Mouse (Mus musculus) midbrain, embryonic 15.5 days (tissue): ENCODE measurements around the gene Camta1. TPM values are rescaled to one million over a fixed set of nuclear protein-coding genes. Genes with fewer than 3 reads are reported as not detected.

ENCODE experiments used
- ATAC-seq: fragments of 200-750 bp; cut with Nextera tagmentation; replicated peaks from 2 replicates; pipeline ENCODE4 v1.8.0; 2017; ENCODE audit warnings: moderate TSS enrichment
- H3K27ac ChIP-seq: fragments of 300-500 bp; sonication (generic); 2 replicates; pipeline ENCODE4 v1.5.1; 2015; ENCODE audit warnings: mild to moderate bottlenecking, inconsistent platforms
- H3K27me3 ChIP-seq: fragments of 300-500 bp; sonication (generic); replicated peaks from 2 replicates; pipeline ENCODE4 v1.6.1; 2015; ENCODE audit warnings: inconsistent platforms
- H3K36me3 ChIP-seq: fragments of 300-500 bp; sonication (generic); replicated peaks from 2 replicates; pipeline ENCODE4 v1.6.1; 2015; ENCODE audit warnings: inconsistent platforms
- H3K4me1 ChIP-seq: fragments of 300-500 bp; sonication (generic); 2 replicates; pipeline ENCODE4 v1.6.1; 2015; ENCODE audit warnings: inconsistent platforms
- H3K4me2 ChIP-seq: fragments of 300-500 bp; sonication (generic); 2 replicates; pipeline ENCODE4 v1.6.1; 2015; ENCODE audit warnings: inconsistent platforms, mild to moderate bottlenecking, moderate library complexity
- H3K4me3 ChIP-seq: fragments of 300-500 bp; sonication (generic); 2 replicates; pipeline ENCODE4 v1.5.1; 2015; ENCODE audit warnings: mild to moderate bottlenecking, inconsistent platforms
- H3K9ac ChIP-seq: fragments of 300-500 bp; sonication (generic); 2 replicates; pipeline ENCODE4 v1.6.1; 2015; ENCODE audit warnings: mild to moderate bottlenecking, inconsistent platforms
- H3K9me3 ChIP-seq: fragments of 300-500 bp; sonication (generic); 2 replicates; pipeline ENCODE4 v1.6.1; 2016; ENCODE audit warnings: inconsistent platforms
- WGBS: fragments of 180-500 bp; shearing (Covaris S2); methylation state at CpG from one replicate; pipeline ENCODE4 v1.1.7; 2015; ENCODE audit warnings: mixed read lengths; 5-methylcytosine and 5-hydroxymethylcytosine counted together
- polyA plus RNA-seq: library from polyadenylated mRNA; unstranded; fragments of >200 nt; fragmentation: Nextera tagmentation; extraction: Ambion mirVana; gene quantifications from 2 replicates; pipeline ENCODE4 v1.2.1, GENCODE M21; 2015

The Camta1 gene
- polyA plus RNA-seq, 1 experiment from 2014 or later = 156 TPM

- Histone ChIP-seq H3K9me3 (no peaks in the 10 kb centered on the region), H3K4me3 (no peak overlapping the region), H3K36me3 (no peaks in the 10 kb centered on the region), H3K4me1 (peaks cover 19% of the 10 kb centered on the region), H3K9ac (no peak overlapping the region), H3K4me2 (no peak overlapping the region), H3K27me3 (peaks cover 4% of the 10 kb centered on the region; the same call in 1 of the 2 replicates), H3K27ac (0 out of 2 replicates have a peak overlapping the region, but pooled peaks have one; percentile 3)
- 0 out of 2 replicates have a peak, but pooled peaks have one; percentile 6 for ATAC-seq
- 62% methylated on average over 3 of the region's 3 CpGs for WGBS
Measured at GRCm38 (mm10) chr4:151171117-151171516, 690.6 kb downstream of the Camta1 start.

GRCm38 (mm10) chr4:151170658-151171057, 691.0 kb downstream of the Camta1 start:
- no peaks in the 10 kb centered on the region for H3K9me3 ChIP-seq
- peaks cover 4% of the 10 kb centered on the region; the same call in 1 of the 2 replicates for H3K27me3 ChIP-seq
- 0 out of 2 replicates have a peak overlapping the region, but pooled peaks have one; percentile 14 for H3K27ac ChIP-seq
- 53% methylated on average over 18 of the region's 18 CpGs for WGBS
- peaks cover 23% of the 10 kb centered on the region for H3K4me1 ChIP-seq
- H3K9ac ChIP-seq = no peak overlapping the region
- no peak overlapping the region for H3K4me2 ChIP-seq
- no peak overlapping the region for H3K4me3 ChIP-seq
- no peaks in the 10 kb centered on the region for H3K36me3 ChIP-seq
- 0 out of 2 replicates have a peak, but pooled peaks have one; percentile 32 for ATAC-seq

GRCm38 (mm10) chr4:151166969-151167368, 694.7 kb downstream of the Camta1 start:
- Histone ChIP-seq H3K9me3 (no peaks in the 10 kb centered on the region), H3K36me3 (no peaks in the 10 kb centered on the region), H3K4me1 (peaks cover 32% of the 10 kb centered on the region), H3K27ac (no peak overlapping the region), H3K27me3 (peaks cover 16% of the 10 kb centered on the region), H3K4me3 (no peak overlapping the region), H3K4me2 (no peak overlapping the region), H3K9ac (no peak overlapping the region)
- no peak for ATAC-seq
- 88% methylated on average over 6 of the region's 6 CpGs for WGBS

GRCm38 (mm10) chr4:151165539-151165938, 696.1 kb downstream of the Camta1 start:
- Histone ChIP-seq H3K27me3 (peaks cover 22% of the 10 kb centered on the region), H3K4me3 (no peak overlapping the region), H3K4me1 (peaks cover 21% of the 10 kb centered on the region), H3K9ac (no peak overlapping the region), H3K27ac (peak overlapping the region; percentile 43), H3K36me3 (no peaks in the 10 kb centered on the region), H3K9me3 (no peaks in the 10 kb centered on the region), H3K4me2 (no peak overlapping the region)
- peak; percentile 67 for ATAC-seq
- 10% methylated on average over 10 of the region's 10 CpGs for WGBS

GRCm38 (mm10) chr4:151164309-151164708, 697.4 kb downstream of the Camta1 start:
- Histone ChIP-seq H3K27ac (no peak overlapping the region), H3K4me2 (no peak overlapping the region), H3K4me1 (peaks cover 15% of the 10 kb centered on the region), H3K9me3 (no peaks in the 10 kb centered on the region), H3K36me3 (no peaks in the 10 kb centered on the region), H3K27me3 (peaks cover 22% of the 10 kb centered on the region), H3K9ac (no peak overlapping the region), H3K4me3 (no peak overlapping the region)
- no peak for ATAC-seq
- 85% methylated on average over 1 of the region's 1 CpGs for WGBS

GRCm38 (mm10) chr4:151161869-151162268, 699.8 kb downstream of the Camta1 start:
- ATAC-seq = no peak
- peaks cover 15% of the 10 kb centered on the region for H3K4me1 ChIP-seq
- peaks cover 28% of the 10 kb centered on the region; the same call in 1 of the 2 replicates for H3K27me3 ChIP-seq
- H3K9me3 ChIP-seq = no peaks in the 10 kb centered on the region
- H3K9ac ChIP-seq = no peak overlapping the region
- no peaks in the 10 kb centered on the region for H3K36me3 ChIP-seq
- H3K4me3 ChIP-seq = no peak overlapping the region
- H3K4me2 ChIP-seq = no peak overlapping the region
- 45% methylated on average over 6 of the region's 6 CpGs for WGBS
- H3K27ac ChIP-seq = no peak overlapping the region

- Histone ChIP-seq H3K9ac (no peak overlapping the region), H3K27me3 (peaks cover 36% of the 10 kb centered on the region), H3K36me3 (no peaks in the 10 kb centered on the region), H3K4me3 (no peak overlapping the region), H3K27ac (no peak overlapping the region), H3K4me1 (peaks cover 12% of the 10 kb centered on the region), H3K4me2 (no peak overlapping the region), H3K9me3 (no peaks in the 10 kb centered on the region)
- no peak for ATAC-seq
- 74% methylated on average over 4 of the region's 4 CpGs for WGBS
Measured at GRCm38 (mm10) chr4:151160932-151161331, 700.7 kb downstream of the Camta1 start.

GRCm38 (mm10) chr4:151160476-151160875, 701.2 kb downstream of the Camta1 start:
- 71% methylated on average over 8 of the region's 8 CpGs for WGBS
- H3K36me3 ChIP-seq = no peaks in the 10 kb centered on the region
- H3K4me1 ChIP-seq = peaks cover 7% of the 10 kb centered on the region
- peaks cover 41% of the 10 kb centered on the region for H3K27me3 ChIP-seq
- no peaks in the 10 kb centered on the region for H3K9me3 ChIP-seq
- H3K27ac ChIP-seq = no peak overlapping the region
- no peak for ATAC-seq
- H3K4me3 ChIP-seq = no peak overlapping the region
- H3K4me2 ChIP-seq = no peak overlapping the region
- H3K9ac ChIP-seq = no peak overlapping the region

GRCm38 (mm10) chr4:151158250-151158649, 703.4 kb downstream of the Camta1 start:
- WGBS = 58% methylated on average over 3 of the region's 3 CpGs
- peaks cover 32% of the 10 kb centered on the region for H3K27me3 ChIP-seq

GRCm38 (mm10) chr4:151156904-151157303, 704.8 kb downstream of the Camta1 start:
- Histone ChIP-seq H3K4me1 (peaks cover 18% of the 10 kb centered on the region), H3K4me2 (no peak overlapping the region), H3K9me3 (no peaks in the 10 kb centered on the region), H3K9ac (no peak overlapping the region), H3K4me3 (no peak overlapping the region), H3K36me3 (no peaks in the 10 kb centered on the region), H3K27me3 (peaks cover 26% of the 10 kb centered on the region), H3K27ac (no peak overlapping the region)
- peak; percentile 57 for ATAC-seq
- 1% methylated on average over 7 of the region's 7 CpGs for WGBS

More at GRCm38 (mm10) chr4:151158250-151158649, 703.4 kb downstream of the Camta1 start:
- Histone ChIP-seq H3K9ac (no peak overlapping the region), H3K4me2 (no peak overlapping the region), H3K27ac (no peak overlapping the region), H3K4me1 (peaks cover 15% of the 10 kb centered on the region), H3K36me3 (no peaks in the 10 kb centered on the region), H3K9me3 (no peaks in the 10 kb centered on the region), H3K4me3 (no peak overlapping the region)
- no peak for ATAC-seq

GRCm38 (mm10) chr4:151155587-151155986, 706.1 kb downstream of the Camta1 start:
- Histone ChIP-seq H3K27me3 (peaks cover 21% of the 10 kb centered on the region), H3K4me3 (no peak overlapping the region), H3K27ac (no peak overlapping the region), H3K4me1 (peaks cover 32% of the 10 kb centered on the region), H3K4me2 (no peak overlapping the region), H3K36me3 (no peaks in the 10 kb centered on the region), H3K9me3 (no peaks in the 10 kb centered on the region), H3K9ac (no peak overlapping the region)
- WGBS = 66% methylated on average over 4 of the region's 4 CpGs
- no peak for ATAC-seq

- H3K27me3 ChIP-seq = peaks cover 21% of the 10 kb centered on the region
- peak overlapping the region; percentile 46 for H3K27ac ChIP-seq
- H3K9me3 ChIP-seq = no peaks in the 10 kb centered on the region
- no peak overlapping the region for H3K4me2 ChIP-seq
- WGBS = 27% methylated on average over 4 of the region's 4 CpGs
- no peak overlapping the region for H3K9ac ChIP-seq
- H3K4me1 ChIP-seq = peaks cover 33% of the 10 kb centered on the region
- no peak overlapping the region for H3K4me3 ChIP-seq
- ATAC-seq = no peak
- no peaks in the 10 kb centered on the region for H3K36me3 ChIP-seq
Measured at GRCm38 (mm10) chr4:151154306-151154705, 707.4 kb downstream of the Camta1 start.

- H3K4me3 ChIP-seq = no peak overlapping the region
- WGBS = 71% methylated on average over 6 of the region's 6 CpGs
- no peak overlapping the region for H3K9ac ChIP-seq
- H3K4me1 ChIP-seq = peaks cover 33% of the 10 kb centered on the region
- peaks cover 22% of the 10 kb centered on the region for H3K27me3 ChIP-seq
- no peaks in the 10 kb centered on the region for H3K36me3 ChIP-seq
- no peak overlapping the region for H3K4me2 ChIP-seq
- no peaks in the 10 kb centered on the region for H3K9me3 ChIP-seq
- H3K27ac ChIP-seq = 0 out of 2 replicates have a peak overlapping the region, but pooled peaks have one; percentile 54
- ATAC-seq = no peak
Measured at GRCm38 (mm10) chr4:151152010-151152409, 709.7 kb downstream of the Camta1 start.
